Mouse (Mus musculus) C2C12 (cell line): Measurements from ENCODE around the gene Phkg1.

Experiments used
- CTCF ChIP-seq: IDR thresholded peaks from one replicate; pipeline ENCODE4 v1.5.1; 2011; ENCODE audit not compliant: control insufficient read depth, insufficient read depth, insufficient read length
- MAX ChIP-seq: IDR thresholded peaks from one replicate; pipeline ENCODE4 v1.6.1; 2011; ENCODE audit warnings: mild to moderate bottlenecking, control low read depth

- TF ChIP-seq CTCF, result peak; percentile 57
- TF ChIP-seq MAX, result peak; percentile 60
Observed at GRCm38 (mm10) chr5:129908242-129908965, 10.1 kb upstream of the Phkg1 start, which contains the start of gene Nupr1l.
